In genomic region chr13:29414878-29415277, GRCm38 (mm10) we compare ENCODE assay signal across 12 mouse cellular contexts.
DNase-seq lines count a peak whose midpoint lies in the region; ATAC-seq and TF ChIP-seq lines count a peak whose summit lies in the region.
"Had no signal": no experiment of that assay in that cellular context is flagged by ENCODE, and none has a peak within 500 bp of the region (broad histone marks: within the 10 kb centered on the region; RNA-seq: fewer than 3 reads in every experiment).

No protein-coding gene starts in this region.

- H3K9ac ChIP-seq in heart, adult 2 months (ENCODE audit: low read depth, low read length), result no peak overlapping the region
- no peak overlapping the region for H3K9ac ChIP-seq in hindbrain, embryonic 14.5 days
- no peak overlapping the region for H3K9ac ChIP-seq in neural tube, embryonic 15.5 days (replicated peaks)
- no peak overlapping the region for H3K9ac ChIP-seq in liver, postnatal 0 days (replicated peaks)
- H3K9ac ChIP-seq: lung, embryonic 15.5 days had no signal

- DNase-seq in heart, adult 18-20 months, result peak; percentile 33 to 36
- no peak for DNase-seq in heart, postnatal 25 days (ENCODE audit: low spot score)
- peak in 1 of 2 experiments; percentile 21 for DNase-seq in heart, adult 2 months
- DNase-seq in hindbrain, embryonic 14.5 days (ENCODE audit: low spot score), result peak; percentile 40
- DNase-seq in liver, postnatal 0 days, result no peak
- no peak for DNase-seq in frontal cortex, postnatal 14 days (ENCODE audit: low spot score in 2 of 2)
- DNase-seq: right cerebral cortex, postnatal 4 days had no signal

- H3K4me1 ChIP-seq in heart, adult 2 months (ENCODE audit: control insufficient read depth, insufficient read depth, low read length), result peaks cover 13% of the 10 kb centered on the region
- H3K4me1 ChIP-seq in hindbrain, embryonic 14.5 days (replicated peaks; ENCODE audit: control insufficient read depth, insufficient read depth, low read length), result peaks cover 40% of the 10 kb centered on the region
- H3K4me1 ChIP-seq in neural tube, embryonic 15.5 days, result peaks cover 33% of the 10 kb centered on the region
- no peaks in the 10 kb centered on the region for H3K4me1 ChIP-seq in liver, postnatal 0 days (ENCODE audit: insufficient read depth)

- H3K79me2 ChIP-seq in heart, adult 2 months (replicated peaks; ENCODE audit: control insufficient read depth, insufficient read depth, low read length), result no peaks in the 10 kb centered on the region

- no peaks in the 10 kb centered on the region for H3K9me3 ChIP-seq in hindbrain, embryonic 14.5 days (ENCODE audit: control insufficient read depth, low read length)
- no peaks in the 10 kb centered on the region for H3K9me3 ChIP-seq in neural tube, embryonic 15.5 days (replicated peaks)
- H3K9me3 ChIP-seq in liver, postnatal 0 days (ENCODE audit: low read length), result no peaks in the 10 kb centered on the region
- H3K9me3 ChIP-seq: lung, embryonic 15.5 days had no signal

- no peak for TF ChIP-seq CTCF in heart, adult 2 months (IDR thresholded peaks at IDR 0.05)
- no peak for TF ChIP-seq CTCF in liver, postnatal 0 days (IDR thresholded peaks at IDR 0.05; ENCODE audit: low read depth)

- intact Hi-C loops in heart, postnatal 25 days (cut with DNase I), result loop anchor here (10.0 kb wide), 1 partner anchor 420 kb away; no protein-coding TSS in a partner anchor
- intact Hi-C loops in heart, adult 2 months (cut with DNase I), result loop anchor here (10.0 kb wide), 1 partner anchor 460 kb away; the partner anchor contains the start of gene Sox4

- no peak for TF ChIP-seq EP300 in heart, adult 2 months (IDR thresholded peaks at IDR 0.05; ENCODE audit: insufficient read depth, low read depth, low read length)
- TF ChIP-seq EP300 in liver, postnatal 0 days (IDR thresholded peaks at IDR 0.05; ENCODE audit: low read depth), result no peak

- TF ChIP-seq POLR2A in heart, adult 2 months (IDR thresholded peaks at IDR 0.05; ENCODE audit: insufficient read depth, low read depth, low read length), result no peak

- no peak for ATAC-seq in hindbrain, embryonic 14.5 days (ENCODE audit: low FRiP score)
- peak; percentile 54; the same call in 1 of the 2 replicates for ATAC-seq in neural tube, embryonic 15.5 days (ENCODE audit: low FRiP score)
- no peak for ATAC-seq in liver, postnatal 0 days
- ATAC-seq: activated CD4-positive, CD25-positive, alpha-beta regulatory T cell, adult 4 months; intestine, embryonic 16.5 days had no signal

- no peak overlapping the region for H3K4me3 ChIP-seq in heart, adult 2 months
- no peak overlapping the region for H3K4me3 ChIP-seq in hindbrain, embryonic 14.5 days (replicated peaks; ENCODE audit: low read length)
- no peak overlapping the region for H3K4me3 ChIP-seq in neural tube, embryonic 15.5 days (replicated peaks)
- no peak overlapping the region for H3K4me3 ChIP-seq in liver, postnatal 0 days (ENCODE audit: low read depth, low read length)
- H3K4me3 ChIP-seq: erythroblast, embryonic 14.5 days; lung, embryonic 15.5 days had no signal

- H3K36me3 ChIP-seq in heart, adult 2 months (ENCODE audit: control insufficient read depth, insufficient read depth, low read length), result peaks cover 8% of the 10 kb centered on the region
- no peaks in the 10 kb centered on the region for H3K36me3 ChIP-seq in hindbrain, embryonic 14.5 days (replicated peaks; ENCODE audit: control insufficient read depth, insufficient read depth)
- H3K36me3 ChIP-seq in neural tube, embryonic 15.5 days, result no peaks in the 10 kb centered on the region
- no peaks in the 10 kb centered on the region for H3K36me3 ChIP-seq in liver, postnatal 0 days (replicated peaks; ENCODE audit: insufficient read depth, low read length)
- H3K36me3 ChIP-seq: lung, embryonic 15.5 days had no signal

- no peaks in the 10 kb centered on the region for H3K27me3 ChIP-seq in heart, adult 2 months (ENCODE audit: control insufficient read depth, insufficient read depth, low read length)
- H3K27me3 ChIP-seq in hindbrain, embryonic 14.5 days (ENCODE audit: control insufficient read depth, insufficient read depth, low read length), result no peaks in the 10 kb centered on the region
- no peaks in the 10 kb centered on the region for H3K27me3 ChIP-seq in neural tube, embryonic 15.5 days (replicated peaks)
- H3K27me3 ChIP-seq in liver, postnatal 0 days (ENCODE audit: insufficient read depth, low read length), result no peaks in the 10 kb centered on the region
- H3K27me3 ChIP-seq: lung, embryonic 15.5 days had no signal

- H3K27ac ChIP-seq in heart, adult 2 months, result peak overlapping the region; percentile 52
- H3K27ac ChIP-seq in hindbrain, embryonic 14.5 days, result peak overlapping the region; percentile 75
- H3K27ac ChIP-seq in neural tube, embryonic 15.5 days (replicated peaks), result peak overlapping the region; percentile 52
- H3K27ac ChIP-seq in liver, postnatal 0 days (ENCODE audit: low read depth), result no peak overlapping the region
- H3K27ac ChIP-seq: lung, embryonic 15.5 days had no signal

- WGBS in heart, adult 2 months, result 14% methylated on average over 6 of the region's 6 CpGs
- 21% methylated on average over 6 of the region's 6 CpGs for WGBS in hindbrain, embryonic 14.5 days
- 25% methylated on average over 6 of the region's 6 CpGs for WGBS in neural tube, embryonic 15.5 days
- 86% methylated on average over 6 of the region's 6 CpGs for WGBS in liver, postnatal 0 days (ENCODE audit: insufficient replicate concordance)

- no peak overlapping the region for H3K4me2 ChIP-seq in hindbrain, embryonic 14.5 days (replicated peaks)
- H3K4me2 ChIP-seq in neural tube, embryonic 15.5 days, result no peak overlapping the region
- no peak overlapping the region for H3K4me2 ChIP-seq in liver, postnatal 0 days (ENCODE audit: low read depth, low read length)
- H3K4me2 ChIP-seq: lung, embryonic 15.5 days had no signal

Comparison
In these comparisons a context has a peak if more than half of its experiments do, and no peak if none do; other contexts are left out.
1. DNase-seq: peak in heart, adult 18-20 months (2 of 2) and hindbrain, embryonic 14.5 days (single experiment); none in heart, postnatal 25 days (single experiment), liver, postnatal 0 days (single experiment) and frontal cortex, postnatal 14 days (0 of 2).